Mouse (Mus musculus): ENCODE results near the gene Barhl2. TPM values are rescaled to one million over a fixed set of nuclear protein-coding genes. Genes with fewer than 3 reads are reported as not detected.

Barhl2 gene
- polyA plus RNA-seq, 1 experiment from 2014 or later: not detected

- Histone ChIP-seq H3K27ac (no peak overlapping the region), H3K27me3 (peaks cover 100% of the 10 kb centered on the region), H3K9ac (no peak overlapping the region), H3K4me2 (no peak overlapping the region), H3K36me3 (no peaks in the 10 kb centered on the region), H3K4me3 (replicated peaks) (no peak overlapping the region), H3K9me3 (replicated peaks) (no peaks in the 10 kb centered on the region), H3K4me1 (replicated peaks) (peaks cover 8% of the 10 kb centered on the region)
- under 1% methylated on average over 4 of the region's 4 CpGs for WGBS (ENCODE audit: insufficient replicate concordance)
- DNase-seq (no peak), ATAC-seq (ENCODE audit: low read depth) (no peak)
Measured at GRCm38 (mm10) chr5:106461913-106462312, 3.9 kb upstream of the Barhl2 start.

- H3K27me3 ChIP-seq: peaks cover 100% of the 10 kb centered on the region
- ATAC-seq (ENCODE audit: low read depth): no peak
Measured at GRCm38 (mm10) chr5:106461431-106461830, 3.5 kb upstream of the Barhl2 start.

GRCm38 (mm10) chr5:106460535-106460934 is 2.6 kb upstream of the Barhl2 start:
- H3K9me3 ChIP-seq (replicated peaks): no peaks in the 10 kb centered on the region
- no peaks in the 10 kb centered on the region for H3K36me3 ChIP-seq
- H3K4me2 ChIP-seq: no peak overlapping the region
- ATAC-seq (ENCODE audit: low read depth): no peak
- DNase-seq: no peak
- H3K4me3 ChIP-seq (replicated peaks): no peak overlapping the region
- H3K27me3 ChIP-seq: peaks cover 98% of the 10 kb centered on the region
- 3% methylated on average over 17 of the region's 17 CpGs for WGBS (ENCODE audit: insufficient replicate concordance)
- H3K27ac ChIP-seq: no peak overlapping the region
- H3K4me1 ChIP-seq (replicated peaks): peaks cover 8% of the 10 kb centered on the region
- H3K9ac ChIP-seq: no peak overlapping the region

More at GRCm38 (mm10) chr5:106461431-106461830, 3.5 kb upstream of the Barhl2 start:
- DNase-seq: no peak
- 7% methylated on average over 3 of the region's 3 CpGs for WGBS (ENCODE audit: insufficient replicate concordance)
- Histone ChIP-seq H3K9me3 (replicated peaks) (no peaks in the 10 kb centered on the region), H3K9ac (no peak overlapping the region), H3K27ac (no peak overlapping the region), H3K4me3 (replicated peaks) (no peak overlapping the region), H3K36me3 (no peaks in the 10 kb centered on the region), H3K4me2 (no peak overlapping the region), H3K4me1 (replicated peaks) (peaks cover 8% of the 10 kb centered on the region)

GRCm38 (mm10) chr5:106460001-106460511 is 2.1 kb upstream of the Barhl2 start:
- no peaks in the 10 kb centered on the region for H3K36me3 ChIP-seq
- no peak for ATAC-seq (ENCODE audit: low read depth)
- H3K4me1 ChIP-seq (replicated peaks): peaks cover 8% of the 10 kb centered on the region
- DNase-seq: no peak
- whole genome bisulfite sequencing (ENCODE audit: insufficient replicate concordance): 1% methylated on average over 22 of the region's 22 CpGs
- no peak overlapping the region for H3K9ac ChIP-seq
- H3K9me3 ChIP-seq (replicated peaks): no peaks in the 10 kb centered on the region
- H3K27ac ChIP-seq: no peak overlapping the region
- H3K27me3 ChIP-seq: peaks cover 98% of the 10 kb centered on the region
- no peak overlapping the region for H3K4me2 ChIP-seq
- no peak overlapping the region for H3K4me3 ChIP-seq (replicated peaks)

- Histone ChIP-seq H3K27me3 (peaks cover 98% of the 10 kb centered on the region), H3K36me3 (no peaks in the 10 kb centered on the region), H3K9ac (no peak overlapping the region), H3K27ac (no peak overlapping the region), H3K4me1 (replicated peaks) (peaks cover 8% of the 10 kb centered on the region), H3K4me3 (replicated peaks) (no peak overlapping the region), H3K9me3 (replicated peaks) (no peaks in the 10 kb centered on the region), H3K4me2 (no peak overlapping the region)
- ATAC-seq (ENCODE audit: low read depth): no peak
- under 1% methylated on average over 31 of the region's 31 CpGs for WGBS (ENCODE audit: insufficient replicate concordance)
- DNase-seq: no peak
Measured at GRCm38 (mm10) chr5:106459120-106459641, 1.2 kb upstream of the Barhl2 start.

- WGBS (ENCODE audit: insufficient replicate concordance): 2% methylated on average over 48 of the region's 68 CpGs
- H3K27ac ChIP-seq: no peak overlapping the region
- no peaks in the 10 kb centered on the region for H3K9me3 ChIP-seq (replicated peaks)
- H3K9ac ChIP-seq: no peak overlapping the region
- peak overlapping the region; percentile 63 for H3K4me2 ChIP-seq
- no peaks in the 10 kb centered on the region for H3K36me3 ChIP-seq
- peaks cover 98% of the 10 kb centered on the region for H3K27me3 ChIP-seq
- no peak for ATAC-seq (ENCODE audit: low read depth)
- peak overlapping the region; percentile 48 for H3K4me3 ChIP-seq (replicated peaks)
- peaks cover 8% of the 10 kb centered on the region for H3K4me1 ChIP-seq (replicated peaks)
- no peak for DNase-seq
Measured at GRCm38 (mm10) chr5:106458477-106459119, 632 bp upstream of the Barhl2 start.

GRCm38 (mm10) chr5:106457111-106457925 is 648 bp downstream of the Barhl2 start:
- DNase-seq (no peak), ATAC-seq (ENCODE audit: low read depth) (no peak)
- Histone ChIP-seq H3K27ac (no peak overlapping the region), H3K4me3 (replicated peaks) (no peak overlapping the region; the same call in 1 of the 2 replicates), H3K9me3 (replicated peaks) (no peaks in the 10 kb centered on the region), H3K36me3 (no peaks in the 10 kb centered on the region), H3K27me3 (peaks cover 97% of the 10 kb centered on the region), H3K4me1 (replicated peaks) (peaks cover 8% of the 10 kb centered on the region), H3K9ac (no peak overlapping the region), H3K4me2 (no peak overlapping the region; the same call in 1 of the 2 replicates)
- WGBS (ENCODE audit: insufficient replicate concordance): 1% methylated on average over 63 of the region's 63 CpGs

- H3K4me2 ChIP-seq: no peak overlapping the region
- no peak overlapping the region for H3K27ac ChIP-seq
- no peaks in the 10 kb centered on the region for H3K9me3 ChIP-seq (replicated peaks)
- no peak overlapping the region for H3K9ac ChIP-seq
- DNase-seq (no peak), ATAC-seq (ENCODE audit: low read depth) (no peak)
- H3K4me3 ChIP-seq (replicated peaks): no peak overlapping the region
- WGBS (ENCODE audit: insufficient replicate concordance): 5% methylated on average over 7 of the region's 7 CpGs
- peaks cover 8% of the 10 kb centered on the region for H3K4me1 ChIP-seq (replicated peaks)
- H3K27me3 ChIP-seq: peaks cover 97% of the 10 kb centered on the region
- H3K36me3 ChIP-seq: no peaks in the 10 kb centered on the region
Measured at GRCm38 (mm10) chr5:106455984-106456383, 2.0 kb downstream of the Barhl2 start.

- Histone ChIP-seq H3K9me3 (replicated peaks) (no peaks in the 10 kb centered on the region), H3K9ac (no peak overlapping the region), H3K36me3 (no peaks in the 10 kb centered on the region), H3K4me1 (replicated peaks) (peaks cover 8% of the 10 kb centered on the region), H3K4me3 (replicated peaks) (no peak overlapping the region), H3K4me2 (no peak overlapping the region), H3K27ac (no peak overlapping the region), H3K27me3 (peaks cover 97% of the 10 kb centered on the region)
- DNase-seq (no peak), ATAC-seq (ENCODE audit: low read depth) (no peak)
- WGBS (ENCODE audit: insufficient replicate concordance): 3% methylated on average over 17 of the region's 17 CpGs
Measured at GRCm38 (mm10) chr5:106455106-106455920, 2.7 kb downstream of the Barhl2 start.

GRCm38 (mm10) chr5:106454411-106455105 is 3.4 kb downstream of the Barhl2 start:
- Histone ChIP-seq H3K9me3 (replicated peaks) (no peaks in the 10 kb centered on the region), H3K4me2 (no peak overlapping the region), H3K27ac (no peak overlapping the region), H3K36me3 (no peaks in the 10 kb centered on the region), H3K4me1 (replicated peaks) (peaks cover 8% of the 10 kb centered on the region), H3K27me3 (peaks cover 97% of the 10 kb centered on the region), H3K9ac (no peak overlapping the region), H3K4me3 (replicated peaks) (no peak overlapping the region)
- ATAC-seq (ENCODE audit: low read depth) (no peak), DNase-seq (no peak)
- WGBS (ENCODE audit: insufficient replicate concordance): 2% methylated on average over 9 of the region's 9 CpGs

Data from liver, embryonic 13.5 days (tissue).